Mouse (Mus musculus) neural tube, embryonic 13.5 days (tissue): ENCODE data around the gene Wwox. TPM values are rescaled to one million over a fixed set of nuclear protein-coding genes. Genes with fewer than 3 reads are reported as not detected.

Experiments
- ATAC-seq: fragments of 200-750 bp; cut with Nextera tagmentation; 2 replicates; pipeline ENCODE4 v1.8.0; 2017; ENCODE audit warnings: low read depth, mild to moderate bottlenecking, moderate TSS enrichment, moderate library complexity
- H3K27ac ChIP-seq: fragments of 300-500 bp; sonication (generic); replicated peaks from 2 replicates; pipeline ENCODE4 v1.5.1; 2015; ENCODE audit warnings: moderate library complexity, mild to moderate bottlenecking, inconsistent platforms
- H3K27me3 ChIP-seq: fragments of 300-500 bp; sonication (generic); 2 replicates; pipeline ENCODE4 v1.6.1; 2015; ENCODE audit warnings: mild to moderate bottlenecking, inconsistent platforms
- H3K36me3 ChIP-seq: fragments of 300-500 bp; sonication (generic); 2 replicates; pipeline ENCODE4 v1.6.1; 2015; ENCODE audit warnings: mild to moderate bottlenecking, inconsistent platforms
- H3K4me1 ChIP-seq: fragments of 300-500 bp; sonication (generic); replicated peaks from 2 replicates; pipeline ENCODE4 v1.6.1; 2015; ENCODE audit warnings: inconsistent platforms
- H3K4me2 ChIP-seq: fragments of 300-500 bp; sonication (generic); 2 replicates; pipeline ENCODE4 v1.6.1; 2015; ENCODE audit warnings: inconsistent platforms, mild to moderate bottlenecking, moderate library complexity
- H3K4me3 ChIP-seq: fragments of 300-500 bp; sonication (generic); 2 replicates; pipeline ENCODE4 v1.5.1; 2015; ENCODE audit warnings: mild to moderate bottlenecking, inconsistent platforms
- H3K9ac ChIP-seq: fragments of 300-500 bp; sonication (generic); 2 replicates; pipeline ENCODE4 v1.6.1; 2015; ENCODE audit warnings: moderate library complexity, mild to moderate bottlenecking, inconsistent platforms
- H3K9me3 ChIP-seq: fragments of 300-500 bp; sonication (generic); 2 replicates; pipeline ENCODE4 v1.6.1; 2016; ENCODE audit warnings: inconsistent platforms
- WGBS: fragments of 180-500 bp; shearing (Covaris S2); methylation state at CpG from one replicate; pipeline ENCODE4 v1.1.7; 2015; 5-methylcytosine and 5-hydroxymethylcytosine counted together
- polyA plus RNA-seq: library from polyadenylated mRNA; unstranded; fragments of >200 nt; fragmentation: Nextera tagmentation; extraction: Ambion mirVana; gene quantifications from 2 replicates; pipeline ENCODE4 v1.2.1, GENCODE M21; 2015

Wwox gene
- polyA plus RNA-seq, 1 experiment from 2014 or later = 12.8 TPM

GRCm38 (mm10) chr8:115046496-115046895 is 607.0 kb downstream of the Wwox start:
- Histone ChIP-seq H3K4me1 (peaks cover 9% of the 10 kb centered on the region), H3K27me3 (no peaks in the 10 kb centered on the region), H3K4me2 (no peak overlapping the region), H3K9ac (no peak overlapping the region), H3K4me3 (no peak overlapping the region), H3K9me3 (no peaks in the 10 kb centered on the region), H3K27ac (no peak overlapping the region), H3K36me3 (no peaks in the 10 kb centered on the region)
- no peak for ATAC-seq
- WGBS = 77% methylated on average over 4 of the region's 4 CpGs

GRCm38 (mm10) chr8:115058193-115058835 is 618.9 kb downstream of the Wwox start:
- no peak overlapping the region for H3K9ac ChIP-seq
- WGBS = 90% methylated on average over 12 of the region's 12 CpGs

GRCm38 (mm10) chr8:115063623-115064022 is 624.2 kb downstream of the Wwox start:
- Histone ChIP-seq H3K36me3 (no peaks in the 10 kb centered on the region), H3K4me3 (no peak overlapping the region), H3K9me3 (no peaks in the 10 kb centered on the region), H3K27ac (no peak overlapping the region), H3K4me1 (no peaks in the 10 kb centered on the region), H3K9ac (no peak overlapping the region), H3K4me2 (no peak overlapping the region), H3K27me3 (peaks cover 4% of the 10 kb centered on the region; the same call in 1 of the 2 replicates)
- ATAC-seq = no peak
- 92% methylated on average over 5 of the region's 5 CpGs for WGBS

More at GRCm38 (mm10) chr8:115058193-115058835, 618.9 kb downstream of the Wwox start:
- Histone ChIP-seq H3K4me2 (no peak overlapping the region), H3K9me3 (no peaks in the 10 kb centered on the region), H3K4me1 (no peaks in the 10 kb centered on the region), H3K27ac (no peak overlapping the region), H3K27me3 (no peaks in the 10 kb centered on the region), H3K36me3 (no peaks in the 10 kb centered on the region), H3K4me3 (no peak overlapping the region)
- ATAC-seq = no peak

- H3K4me1 ChIP-seq = no peaks in the 10 kb centered on the region
- no peak for ATAC-seq
- H3K9me3 ChIP-seq = no peaks in the 10 kb centered on the region
- WGBS = 89% methylated on average over 15 of the region's 15 CpGs
- no peak overlapping the region for H3K4me2 ChIP-seq
- H3K36me3 ChIP-seq = no peaks in the 10 kb centered on the region
- H3K9ac ChIP-seq = no peak overlapping the region
- no peak overlapping the region for H3K27ac ChIP-seq
- H3K27me3 ChIP-seq = peaks cover 4% of the 10 kb centered on the region; the same call in 1 of the 2 replicates
- no peak overlapping the region for H3K4me3 ChIP-seq
Measured at GRCm38 (mm10) chr8:115064691-115065090, 625.2 kb downstream of the Wwox start.

- no peak overlapping the region for H3K9ac ChIP-seq
- no peak for ATAC-seq
- no peak overlapping the region for H3K27ac ChIP-seq
- 40% methylated on average over 7 of the region's 7 CpGs for WGBS
- peaks cover 4% of the 10 kb centered on the region; the same call in 1 of the 2 replicates for H3K27me3 ChIP-seq
- no peak overlapping the region for H3K4me2 ChIP-seq
- H3K36me3 ChIP-seq = no peaks in the 10 kb centered on the region
- H3K4me1 ChIP-seq = no peaks in the 10 kb centered on the region
- no peaks in the 10 kb centered on the region for H3K9me3 ChIP-seq
- no peak overlapping the region for H3K4me3 ChIP-seq
Measured at GRCm38 (mm10) chr8:115065386-115065785, 625.9 kb downstream of the Wwox start.

GRCm38 (mm10) chr8:115066550-115067058 is 627.1 kb downstream of the Wwox start:
- Histone ChIP-seq H3K9ac (no peak overlapping the region), H3K27ac (no peak overlapping the region)

GRCm38 (mm10) chr8:115068723-115069122 is 629.3 kb downstream of the Wwox start:
- Histone ChIP-seq H3K9me3 (no peaks in the 10 kb centered on the region), H3K4me3 (no peak overlapping the region), H3K4me1 (no peaks in the 10 kb centered on the region), H3K27me3 (peaks cover 4% of the 10 kb centered on the region; the same call in 1 of the 2 replicates), H3K36me3 (no peaks in the 10 kb centered on the region), H3K9ac (no peak overlapping the region), H3K27ac (no peak overlapping the region), H3K4me2 (no peak overlapping the region)
- 80% methylated on average over 5 of the region's 5 CpGs for WGBS
- no peak for ATAC-seq

More at GRCm38 (mm10) chr8:115066550-115067058, 627.1 kb downstream of the Wwox start:
- no peak for ATAC-seq
- Histone ChIP-seq H3K4me2 (no peak overlapping the region), H3K4me1 (no peaks in the 10 kb centered on the region), H3K27me3 (peaks cover 4% of the 10 kb centered on the region; the same call in 1 of the 2 replicates), H3K4me3 (no peak overlapping the region), H3K36me3 (no peaks in the 10 kb centered on the region), H3K9me3 (no peaks in the 10 kb centered on the region)
- 82% methylated on average over 8 of the region's 8 CpGs for WGBS

- Histone ChIP-seq H3K4me2 (no peak overlapping the region), H3K27me3 (peaks cover 4% of the 10 kb centered on the region; the same call in 1 of the 2 replicates), H3K9ac (no peak overlapping the region), H3K9me3 (no peaks in the 10 kb centered on the region), H3K27ac (no peak overlapping the region), H3K4me3 (no peak overlapping the region), H3K4me1 (no peaks in the 10 kb centered on the region), H3K36me3 (no peaks in the 10 kb centered on the region)
- 44% methylated on average over 3 of the region's 3 CpGs for WGBS
- no peak for ATAC-seq
Measured at GRCm38 (mm10) chr8:115070225-115070624, 630.8 kb downstream of the Wwox start.

- Histone ChIP-seq H3K4me2 (no peak overlapping the region), H3K27me3 (no peaks in the 10 kb centered on the region), H3K4me1 (no peaks in the 10 kb centered on the region), H3K9me3 (no peaks in the 10 kb centered on the region), H3K27ac (no peak overlapping the region), H3K4me3 (no peak overlapping the region), H3K9ac (no peak overlapping the region), H3K36me3 (no peaks in the 10 kb centered on the region)
- no peak for ATAC-seq
- 87% methylated on average over 12 of the region's 12 CpGs for WGBS
Measured at GRCm38 (mm10) chr8:115071231-115071630, 631.8 kb downstream of the Wwox start.

- Histone ChIP-seq H3K4me1 (peaks cover 9% of the 10 kb centered on the region; the same call in 1 of the 2 replicates), H3K36me3 (no peaks in the 10 kb centered on the region), H3K9me3 (no peaks in the 10 kb centered on the region), H3K4me2 (no peak overlapping the region), H3K27ac (no peak overlapping the region), H3K9ac (no peak overlapping the region), H3K27me3 (no peaks in the 10 kb centered on the region), H3K4me3 (no peak overlapping the region)
- no peak for ATAC-seq
- WGBS = 44% methylated on average over 7 of the region's 7 CpGs
Measured at GRCm38 (mm10) chr8:115078296-115078695, 638.8 kb downstream of the Wwox start.

GRCm38 (mm10) chr8:115081302-115082207 is 642.1 kb downstream of the Wwox start:
- H3K36me3 ChIP-seq = no peaks in the 10 kb centered on the region
- H3K4me3 ChIP-seq = no peak overlapping the region
- peaks cover 9% of the 10 kb centered on the region; the same call in 1 of the 2 replicates for H3K4me1 ChIP-seq
- H3K4me2 ChIP-seq = no peak overlapping the region
- no peaks in the 10 kb centered on the region for H3K9me3 ChIP-seq
- WGBS = 64% methylated on average over 7 of the region's 7 CpGs
- H3K27ac ChIP-seq = no peak overlapping the region
- no peak overlapping the region for H3K9ac ChIP-seq
- H3K27me3 ChIP-seq = no peaks in the 10 kb centered on the region
- no peak for ATAC-seq

GRCm38 (mm10) chr8:115088162-115088561 is 648.7 kb downstream of the Wwox start:
- Histone ChIP-seq H3K36me3 (no peaks in the 10 kb centered on the region), H3K4me2 (no peak overlapping the region), H3K4me3 (no peak overlapping the region), H3K27me3 (peaks cover 5% of the 10 kb centered on the region), H3K4me1 (no peaks in the 10 kb centered on the region), H3K9ac (no peak overlapping the region), H3K9me3 (0 out of 2 replicates have a peak, but pooled peaks cover 6% of the 10 kb centered on the region), H3K27ac (no peak overlapping the region)
- ATAC-seq = no peak
